Mouse (Mus musculus) bone marrow macrophage, adult 2 months (primary cell): ENCODE data around the gene Vmn1r223.

Experiments
- CTCF ChIP-seq: IDR thresholded peaks from 2 replicates; pipeline ENCODE4 v1.5.1; 2012; ENCODE audit warnings: low read depth, mild to moderate bottlenecking, low read length, moderate library complexity
- POLR2A ChIP-seq: IDR thresholded peaks from 2 replicates; pipeline ENCODE4 v1.6.1; 2012; ENCODE audit warnings: mild to moderate bottlenecking, low read depth, low read length, borderline replicate concordance

GRCm38 (mm10) chr13:23269681-23270080, 22.7 kb downstream of the Vmn1r223 start:
- TF ChIP-seq POLR2A (no peak), CTCF (no peak)
